Mouse (Mus musculus) kidney, adult 2 months (tissue): ENCODE results near the gene Klhl8.

Experiments
- CTCF ChIP-seq: fragments of 200-500 bp; conservative IDR thresholded peaks from 2 replicates; pipeline ENCODE4 v1.5.1; 2011; ENCODE audit warnings: low read depth, mild to moderate bottlenecking, control low read depth, low read length, moderate library complexity, mixed read lengths; ENCODE audit not compliant: insufficient read depth, insufficient read length
- POLR2A ChIP-seq: fragments of 200-500 bp; IDR thresholded peaks from one replicate; pipeline ENCODE4 v1.6.1; 2011; ENCODE audit warnings: low read depth, low read length, control low read depth

DNA sequence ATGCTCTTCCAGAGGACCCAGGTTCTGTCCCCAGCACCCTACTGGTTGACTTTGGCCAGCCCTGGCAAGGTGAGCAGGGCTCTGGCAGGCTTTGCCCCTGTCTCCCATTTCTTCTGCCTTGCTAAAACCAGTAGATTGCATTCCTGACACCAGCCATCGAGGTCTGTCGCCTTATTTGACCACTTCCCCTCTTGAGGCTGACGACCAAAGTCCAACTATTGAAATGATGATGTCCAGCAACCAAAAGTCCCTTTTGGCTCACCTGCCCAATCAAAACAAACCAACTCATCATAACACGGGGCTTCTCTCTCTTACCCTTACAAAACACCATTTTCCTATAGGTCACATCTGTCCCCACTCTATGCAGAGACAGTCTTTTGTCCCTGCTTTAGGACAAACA lies 2.1 kb upstream of the Klhl8 start:
- TF ChIP-seq CTCF (no peak), POLR2A (no peak)
